Mouse (Mus musculus) limb, embryonic 14.5 days (tissue): Measurements from ENCODE around the gene Prkca. TPM values are rescaled to one million over a fixed set of nuclear protein-coding genes. Genes with fewer than 3 reads are reported as not detected.

Experiments used
- ATAC-seq: fragments of 200-750 bp; cut with Nextera tagmentation; 2 replicates; pipeline ENCODE4 v1.8.0; 2017; ENCODE audit warnings: low read depth, moderate number of reproducible peaks, moderate TSS enrichment; ENCODE audit not compliant: low FRiP score
- DNase-seq: peaks from one replicate; pipeline ENCODE4 v3.0.0-alpha.2; 2015; ENCODE audit warnings: low spot score
- H3K27ac ChIP-seq: fragments of 300-500 bp; sonication (generic); replicated peaks from 2 replicates; pipeline ENCODE4 v1.5.1; 2014; ENCODE audit warnings: low read depth, mild to moderate bottlenecking, low read length, moderate library complexity, mixed read lengths
- H3K27me3 ChIP-seq: fragments of 300-500 bp; sonication (generic); 2 replicates; pipeline ENCODE4 v1.6.1; 2014; ENCODE audit warnings: low read length, mixed read lengths; ENCODE audit not compliant: control insufficient read depth, insufficient read depth
- H3K36me3 ChIP-seq: fragments of 300-500 bp; sonication (generic); 2 replicates; pipeline ENCODE4 v1.6.1; 2014; ENCODE audit warnings: mild to moderate bottlenecking, low read length, moderate library complexity, mixed read lengths; ENCODE audit not compliant: control insufficient read depth, insufficient read depth
- H3K4me1 ChIP-seq: fragments of 300-500 bp; sonication (generic); 2 replicates; pipeline ENCODE4 v1.6.1; 2014; ENCODE audit warnings: antibody characterized with exemption, low read length, mixed read lengths; ENCODE audit not compliant: control insufficient read depth, insufficient read depth
- H3K4me2 ChIP-seq: fragments of 300-500 bp; sonication (generic); replicated peaks from 2 replicates; pipeline ENCODE4 v1.6.1; 2014; ENCODE audit warnings: low read depth, mild to moderate bottlenecking, low read length, moderate library complexity; ENCODE audit not compliant: severe bottlenecking
- H3K4me3 ChIP-seq: fragments of 300-500 bp; sonication (generic); replicated peaks from 2 replicates; pipeline ENCODE4 v1.5.1; 2014; ENCODE audit warnings: low read length
- H3K9ac ChIP-seq: fragments of 300-500 bp; sonication (generic); 2 replicates; pipeline ENCODE4 v1.6.1; 2014; ENCODE audit warnings: mild to moderate bottlenecking, low read depth, low read length, moderate library complexity; ENCODE audit not compliant: severe bottlenecking
- H3K9me3 ChIP-seq: fragments of 300-500 bp; sonication (generic); 2 replicates; pipeline ENCODE4 v1.6.1; 2016; ENCODE audit warnings: low read length; ENCODE audit not compliant: control insufficient read depth
- POLR2A ChIP-seq: fragments of 200-500 bp; IDR thresholded peaks from 2 replicates; pipeline ENCODE4 v1.8.0; 2012; ENCODE audit warnings: inconsistent platforms, mild to moderate bottlenecking, moderate library complexity, borderline replicate concordance; ENCODE audit not compliant: insufficient read depth, insufficient read length; ENCODE audit errors: extremely low read depth
- WGBS: fragments of 180-500 bp; shearing (Covaris S2); extraction: QIAGEN DNeasy Blood & Tissue Kit; methylation state at CpG from one replicate; pipeline ENCODE4 v1.1.7; 2014; 5-methylcytosine and 5-hydroxymethylcytosine counted together
- polyA plus RNA-seq, 2 experiments: library from polyadenylated mRNA; depleted of rRNA in 1 of 2; stranded (reverse) in 1 of 2; unstranded in 1 of 2; fragments of >200 nt; fragmentation: Nextera tagmentation in 1 of 2; extraction: Ambion mirVana in 1 of 2; gene quantifications; 2 replicates each; pipeline versions ENCODE4 v1.2.1 to v1.2.3; 2012 to 2014

The Prkca gene
- polyA plus RNA-seq, 2 experiments, result 9.0 to 16.3 TPM

- Histone ChIP-seq H3K9ac (no peak overlapping the region), H3K4me2 (no peak overlapping the region), H3K4me3 (no peak overlapping the region), H3K9me3 (no peaks in the 10 kb centered on the region), H3K27ac (no peak overlapping the region), H3K36me3 (no peaks in the 10 kb centered on the region), H3K27me3 (no peaks in the 10 kb centered on the region), H3K4me1 (peaks cover 8% of the 10 kb centered on the region; the same call in 1 of the 2 replicates)
- WGBS, result 75% methylated on average over 1 of the region's 1 CpGs
- ATAC-seq, result no peak
- DNase-seq, result no peak
- no peak for TF ChIP-seq POLR2A
These were observed 63.9 kb downstream of the Prkca start for GRCm38 (mm10) chr11:108279748-108280373.

GRCm38 (mm10) chr11:108277096-108277495 lies 66.6 kb downstream of the Prkca start:
- H3K27ac ChIP-seq, result no peak overlapping the region
- no peak for ATAC-seq
- H3K4me3 ChIP-seq, result no peak overlapping the region
- no peak overlapping the region for H3K9ac ChIP-seq
- H3K36me3 ChIP-seq, result no peaks in the 10 kb centered on the region
- WGBS, result 80% methylated on average over 8 of the region's 8 CpGs
- no peak overlapping the region for H3K4me2 ChIP-seq
- TF ChIP-seq POLR2A, result no peak
- H3K4me1 ChIP-seq, result peaks cover 8% of the 10 kb centered on the region
- DNase-seq, result no peak
- H3K27me3 ChIP-seq, result no peaks in the 10 kb centered on the region
- H3K9me3 ChIP-seq, result no peaks in the 10 kb centered on the region

GRCm38 (mm10) chr11:108276148-108276547 lies 67.6 kb downstream of the Prkca start:
- Histone ChIP-seq H3K27me3 (no peaks in the 10 kb centered on the region), H3K9me3 (no peaks in the 10 kb centered on the region), H3K4me3 (no peak overlapping the region), H3K27ac (no peak overlapping the region), H3K36me3 (no peaks in the 10 kb centered on the region), H3K9ac (no peak overlapping the region), H3K4me2 (no peak overlapping the region), H3K4me1 (peaks cover 15% of the 10 kb centered on the region)
- no peak for DNase-seq
- WGBS, result 77% methylated on average over 2 of the region's 2 CpGs
- no peak for ATAC-seq
- TF ChIP-seq POLR2A, result no peak

GRCm38 (mm10) chr11:108274046-108274445 lies 69.7 kb downstream of the Prkca start:
- DNase-seq (no peak), ATAC-seq (no peak)
- no peak overlapping the region for H3K4me2 ChIP-seq
- H3K4me1 ChIP-seq, result peaks cover 21% of the 10 kb centered on the region
- no peak for TF ChIP-seq POLR2A
- no peak overlapping the region for H3K27ac ChIP-seq
- no peaks in the 10 kb centered on the region for H3K9me3 ChIP-seq
- no peaks in the 10 kb centered on the region for H3K36me3 ChIP-seq
- no peak overlapping the region for H3K9ac ChIP-seq
- 35% methylated on average over 7 of the region's 7 CpGs for WGBS
- H3K27me3 ChIP-seq, result no peaks in the 10 kb centered on the region
- no peak overlapping the region for H3K4me3 ChIP-seq

- no peak overlapping the region for H3K27ac ChIP-seq
- ATAC-seq (no peak), DNase-seq (no peak)
- H3K4me2 ChIP-seq, result no peak overlapping the region
- H3K27me3 ChIP-seq, result no peaks in the 10 kb centered on the region
- no peaks in the 10 kb centered on the region for H3K9me3 ChIP-seq
- 86% methylated on average over 12 of the region's 12 CpGs for WGBS
- H3K4me1 ChIP-seq, result peaks cover 27% of the 10 kb centered on the region
- no peak for TF ChIP-seq POLR2A
- no peak overlapping the region for H3K4me3 ChIP-seq
- H3K36me3 ChIP-seq, result no peaks in the 10 kb centered on the region
- H3K9ac ChIP-seq, result no peak overlapping the region
These were observed 70.2 kb downstream of the Prkca start for GRCm38 (mm10) chr11:108273415-108273965.
